Mouse (Mus musculus): Measurements from ENCODE around the gene Zp2. TPM values are rescaled to one million over a fixed set of nuclear protein-coding genes. Genes with fewer than 3 reads are reported as not detected.

Gene Zp2
- not detected for polyA plus RNA-seq (2017; shearing (Covaris generic))

GRCm38 (mm10) chr7:120145191-120145590 is at the start of gene Zp2:
Gene Zp2, minus strand, starts transcription at chr7:120145291.
- no peak for ATAC-seq

GRCm38 (mm10) chr7:120192816-120193215 is 47.7 kb upstream of the Zp2 start:
- ATAC-seq, result no peak

DNA sequence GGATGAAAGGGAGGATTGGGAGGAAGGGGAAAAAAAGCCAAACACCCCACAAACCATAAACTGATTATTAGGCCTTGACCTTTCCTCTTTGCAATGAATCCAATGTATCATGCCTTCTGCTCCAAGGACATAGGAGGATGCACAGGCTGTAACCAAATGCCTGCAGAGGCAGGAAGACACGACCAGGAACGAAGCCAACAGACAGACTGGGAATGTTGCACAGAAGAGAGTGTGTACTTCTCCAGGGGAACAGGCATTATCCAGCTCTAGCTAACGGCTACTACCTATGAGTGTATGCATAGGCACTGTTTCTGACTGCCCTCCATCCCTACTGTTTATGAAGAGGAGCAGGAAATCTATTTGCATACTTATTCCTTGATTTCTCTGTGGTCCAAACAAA is 47.1 kb upstream of the Zp2 start:
- ATAC-seq, result no peak

GRCm38 (mm10) chr7:120190150-120190665 is 45.1 kb upstream of the Zp2 start:
- ATAC-seq, result no peak

DNA sequence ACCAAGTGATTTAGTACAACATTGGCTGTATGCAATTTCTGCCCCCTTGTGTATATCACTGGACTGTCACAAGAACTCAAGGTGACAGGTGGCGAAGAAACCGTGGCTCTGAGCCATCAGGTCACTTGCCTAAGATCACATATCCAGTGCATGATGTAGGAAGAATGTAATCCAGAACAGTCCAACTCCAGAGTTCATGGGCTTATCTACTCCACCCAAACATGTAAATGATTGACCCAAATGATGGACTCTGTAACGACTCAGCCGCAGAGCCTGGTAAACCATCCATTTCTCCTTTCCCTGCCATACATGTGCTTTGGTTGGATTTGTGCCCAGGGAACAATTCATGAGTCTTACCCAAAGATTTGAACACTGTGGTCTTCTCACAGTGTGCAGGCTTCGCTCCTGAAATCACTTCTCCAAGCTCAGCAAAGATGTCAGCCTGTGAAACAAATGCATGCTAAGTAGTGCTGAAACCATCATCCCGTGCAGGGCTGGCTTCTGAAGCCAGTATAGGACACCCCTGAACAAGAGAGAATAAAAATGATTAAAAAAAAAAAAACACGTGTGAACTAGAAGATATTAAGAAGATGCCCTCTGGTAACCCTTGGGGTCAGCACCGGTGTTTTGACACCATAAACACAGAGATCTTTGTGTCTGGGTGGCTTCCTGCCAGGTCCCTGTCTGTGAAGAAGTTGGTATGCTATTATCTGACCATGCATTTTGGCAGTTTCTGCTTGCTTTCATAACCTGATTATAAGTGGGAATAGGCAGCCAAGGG is 44.5 kb upstream of the Zp2 start:
- no peak for ATAC-seq

DNA sequence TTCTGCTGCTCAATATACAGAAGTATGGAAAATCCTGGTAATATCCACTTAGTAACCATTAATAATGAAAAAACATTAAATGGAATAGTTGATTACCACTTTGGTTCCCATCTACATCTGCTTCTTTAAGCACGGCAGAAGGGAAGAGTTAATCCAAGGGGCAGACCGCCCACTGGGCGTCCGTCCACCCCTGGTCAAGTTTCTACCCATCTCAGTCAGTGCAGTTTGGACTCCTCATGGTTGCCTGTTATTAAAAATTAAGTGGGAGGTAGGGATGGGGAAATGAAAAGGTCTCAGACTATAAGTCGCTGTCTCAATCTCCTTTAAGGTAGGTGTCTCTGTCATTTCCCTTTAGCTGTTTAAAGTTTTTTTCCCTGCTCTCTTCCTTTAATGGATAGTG is 43.9 kb upstream of the Zp2 start:
- ATAC-seq, result no peak

GRCm38 (mm10) chr7:120182891-120183290 is 37.8 kb upstream of the Zp2 start:
- ATAC-seq, result no peak

DNA sequence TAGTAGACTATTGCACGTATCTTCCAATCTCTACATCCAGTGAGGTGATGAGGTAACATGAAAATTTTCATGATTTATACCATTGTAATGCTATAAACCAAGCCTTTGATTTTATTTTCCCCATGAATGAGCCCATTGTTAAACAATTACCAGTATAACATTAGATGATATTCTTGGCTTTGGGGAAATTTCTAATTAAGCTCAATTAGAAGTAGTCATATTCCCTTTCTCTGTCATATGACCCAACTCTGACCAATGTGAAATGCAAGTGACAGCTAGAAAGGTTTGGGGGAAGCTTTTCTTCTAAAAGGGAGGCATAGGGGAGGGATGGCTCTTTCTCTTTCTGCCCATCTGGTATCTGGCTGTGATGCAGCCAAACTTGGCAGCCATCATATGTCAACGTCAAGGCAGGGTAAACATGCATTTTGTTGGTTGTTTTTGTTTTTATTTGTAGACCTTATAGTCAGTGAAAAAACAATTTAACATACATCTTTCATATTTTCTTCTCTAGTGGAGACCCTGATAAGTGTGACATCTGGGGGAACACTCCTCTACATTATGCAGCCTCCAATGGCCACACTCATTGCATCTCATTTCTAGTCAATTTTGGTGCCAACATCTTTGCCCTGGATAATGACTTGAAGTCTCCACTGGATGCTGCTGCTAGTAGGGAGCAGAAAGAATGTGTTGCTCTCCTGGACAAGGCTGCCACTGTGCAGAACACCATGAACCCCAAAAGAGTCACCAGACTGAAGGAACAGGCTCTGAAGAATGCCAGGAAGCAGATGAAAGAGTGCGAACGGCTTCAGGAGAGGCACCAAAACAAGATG is 36.5 kb upstream of the Zp2 start:
- no peak for ATAC-seq

- ATAC-seq, result no peak
Observed at GRCm38 (mm10) chr7:120180547-120180946, 35.5 kb upstream of the Zp2 start.

DNA sequence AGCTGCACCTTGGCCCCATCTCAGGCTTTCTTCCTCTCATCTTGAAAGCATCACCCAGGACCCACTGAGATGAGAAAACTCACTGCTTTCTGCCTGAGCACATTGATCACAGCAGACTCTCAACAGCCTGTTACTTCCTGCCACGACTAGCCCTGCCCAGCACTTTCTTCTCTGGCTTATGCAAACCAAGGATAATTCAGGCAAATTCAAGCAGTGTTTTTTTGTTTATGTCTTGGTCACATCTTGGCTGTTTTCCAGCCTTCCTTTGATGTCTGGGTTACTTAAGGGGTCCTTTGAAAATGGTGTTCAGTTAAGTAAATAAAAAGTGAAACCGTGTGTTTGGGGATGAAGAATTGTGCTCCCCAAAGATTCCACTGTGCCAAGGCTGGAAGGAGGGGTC is 33.8 kb upstream of the Zp2 start:
- no peak for ATAC-seq

- ATAC-seq, result no peak
Observed at GRCm38 (mm10) chr7:120177611-120178010, 32.5 kb upstream of the Zp2 start.

GRCm38 (mm10) chr7:120174723-120175504 is 29.8 kb upstream of the Zp2 start:
- no peak for ATAC-seq

DNA sequence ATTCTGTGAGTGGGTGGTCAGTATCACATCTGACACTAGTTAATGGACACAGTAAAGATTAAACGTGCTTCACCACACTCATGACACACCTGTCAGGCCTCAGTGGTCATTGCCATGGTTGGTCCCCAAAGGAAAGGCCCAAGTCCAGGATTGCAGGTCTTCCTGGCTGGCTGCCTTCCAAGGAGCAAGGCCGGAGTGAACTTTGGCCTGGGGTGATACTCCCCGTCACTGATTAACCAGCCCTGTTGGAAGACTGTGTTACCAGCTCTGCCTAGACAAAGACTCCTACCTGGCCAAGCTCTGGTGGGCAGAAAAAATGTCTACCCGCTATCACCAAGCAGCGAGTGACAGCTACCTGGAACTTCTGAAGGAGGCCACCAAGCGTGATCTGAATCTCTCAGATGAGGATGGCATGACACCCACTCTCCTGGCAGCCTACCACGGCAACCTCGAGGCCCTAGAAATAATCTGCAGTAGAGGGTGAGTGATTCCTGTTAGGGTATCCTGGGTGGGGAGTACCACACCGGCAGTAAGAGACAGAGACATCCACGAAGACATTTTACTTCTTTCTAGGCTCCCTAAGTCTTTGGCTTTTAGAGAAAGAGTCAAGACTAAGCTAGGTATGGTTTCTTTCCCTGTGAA is 28.6 kb upstream of the Zp2 start, which contains the start of gene Anks4b:
Anks4b (plus strand) TSS at position 256 of the 642 bp plus-strand sequence.
- ATAC-seq, result no peak

- no peak for ATAC-seq
Observed at GRCm38 (mm10) chr7:120172188-120172700, 27.2 kb upstream of the Zp2 start.

GRCm38 (mm10) chr7:120163581-120164251 is 18.6 kb upstream of the Zp2 start:
- ATAC-seq, result no peak

DNA sequence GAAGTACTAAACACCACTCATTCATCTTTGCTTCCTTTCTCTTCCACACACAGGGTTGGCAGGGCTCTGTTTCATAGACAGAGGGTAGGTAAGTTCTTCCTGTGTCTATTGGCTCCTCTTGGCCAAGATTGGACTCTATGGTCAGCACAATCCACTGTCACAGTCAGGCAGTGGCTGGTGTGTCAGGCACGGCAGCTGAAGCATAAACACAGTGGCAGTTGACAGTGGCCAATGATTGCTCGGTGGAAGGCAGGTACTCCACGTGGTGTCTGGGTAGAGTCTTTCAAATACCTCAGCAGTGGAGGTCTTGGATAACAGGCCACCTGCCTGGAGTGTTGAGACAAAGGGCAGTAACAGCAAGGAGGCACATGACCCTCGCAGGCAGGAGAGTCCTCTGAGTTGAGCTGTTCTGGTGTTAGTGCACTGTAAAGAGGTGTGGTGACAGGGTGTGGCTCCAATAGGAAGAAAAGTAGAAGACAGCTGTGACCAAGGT is 13.1 kb upstream of the Zp2 start:
- ATAC-seq, result no peak

DNA sequence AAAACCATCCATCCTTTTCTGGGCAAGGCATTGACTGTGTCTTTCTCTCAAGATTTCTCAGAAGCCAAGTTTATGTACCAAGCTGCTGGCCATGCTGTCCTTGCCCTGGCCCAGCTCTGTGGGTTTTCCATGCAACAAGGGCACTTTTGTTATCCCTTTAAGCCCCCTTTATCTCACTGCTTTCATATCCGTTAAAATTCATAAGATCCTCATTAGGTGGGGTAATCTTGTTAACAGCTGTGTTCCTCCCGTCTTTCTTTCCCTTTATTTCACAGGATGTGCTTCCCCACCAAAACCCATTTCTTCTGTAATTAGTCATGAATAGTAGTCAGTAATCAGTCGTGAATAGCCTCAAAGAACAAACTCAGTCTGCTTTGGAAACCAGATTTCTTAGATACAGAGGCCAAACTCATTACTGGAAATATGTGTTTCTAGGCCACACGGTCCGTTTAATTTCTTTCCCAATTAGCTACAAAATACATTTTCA is 12.5 kb upstream of the Zp2 start:
- ATAC-seq, result no peak

GRCm38 (mm10) chr7:120156841-120157409 is 11.8 kb upstream of the Zp2 start:
- no peak for ATAC-seq

DNA sequence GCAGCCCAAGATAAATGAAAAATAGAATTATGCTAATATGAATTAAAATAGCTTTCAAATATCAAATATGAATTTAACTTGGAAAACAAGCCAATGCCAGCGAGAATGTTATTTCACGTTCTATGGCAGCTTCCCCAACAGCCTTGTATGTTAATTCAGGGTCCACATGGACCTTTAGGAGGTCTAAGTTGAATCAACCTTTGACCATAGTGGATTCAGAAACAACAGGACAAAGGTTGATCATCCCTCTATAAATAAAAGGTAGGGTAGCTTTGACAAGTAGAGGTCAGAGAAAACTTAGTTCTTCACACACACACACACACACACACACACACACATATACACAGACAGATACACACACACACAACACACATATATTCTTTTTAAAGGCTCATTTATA is 5.8 kb upstream of the Zp2 start:
- no peak for ATAC-seq

DNA sequence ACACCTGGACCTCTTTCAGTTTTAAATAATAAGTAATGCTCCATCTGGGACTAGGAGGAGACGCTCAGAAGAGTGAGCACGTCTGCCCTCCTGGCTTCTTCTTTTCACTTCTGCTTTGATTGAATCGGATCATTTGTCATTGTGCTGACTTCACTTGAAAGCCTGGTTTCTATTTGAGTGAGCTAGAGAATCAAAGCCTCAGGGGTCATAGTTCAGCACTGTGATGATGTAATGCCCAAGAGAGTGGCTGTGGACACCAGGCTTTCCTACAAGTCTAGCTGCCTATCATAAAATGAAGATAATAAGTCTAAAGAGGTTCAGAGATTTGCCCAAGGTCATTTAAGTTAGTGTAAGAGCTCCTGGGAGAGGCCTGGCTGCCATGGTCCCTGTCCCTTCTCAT is 5.2 kb upstream of the Zp2 start:
- ATAC-seq, result no peak

- ATAC-seq, result no peak
Observed at GRCm38 (mm10) chr7:120142743-120143142, 2.3 kb downstream of the Zp2 start.
